Mouse (Mus musculus) cerebellum, adult 2 months (tissue): ENCODE results near the gene Cdc45.

Source experiments
- CTCF ChIP-seq: fragments of 200-500 bp; IDR thresholded peaks from 2 replicates; pipeline ENCODE4 v1.5.1; 2011; ENCODE audit warnings: low read depth, mild to moderate bottlenecking, control low read depth, low read length, moderate library complexity, borderline replicate concordance; ENCODE audit not compliant: insufficient read depth
- POLR2A ChIP-seq: fragments of 200-500 bp; IDR thresholded peaks from 2 replicates; pipeline ENCODE4 v1.6.1; 2011; ENCODE audit warnings: low read length, control low read depth, borderline replicate concordance; ENCODE audit not compliant: insufficient read depth

- no peak for TF ChIP-seq POLR2A
- no peak for TF ChIP-seq CTCF
These were observed 34.4 kb downstream of the Cdc45 start for GRCm38 (mm10) chr16:18777101-18778080.
